Mouse (Mus musculus) heart, embryonic 16.5 days (tissue): Measurements from ENCODE around the gene Gm5414. TPM values are rescaled to one million over a fixed set of nuclear protein-coding genes. Genes with fewer than 3 reads are reported as not detected.

Experiments
- ATAC-seq: fragments of 200-750 bp; cut with Nextera tagmentation; replicated peaks from 2 replicates; pipeline ENCODE4 v1.8.0; 2017; ENCODE audit warnings: moderate number of reproducible peaks; ENCODE audit not compliant: insufficient read depth, low FRiP score; ENCODE audit errors: extremely low read depth
- H3K27ac ChIP-seq: fragments of 300-500 bp; sonication (generic); 2 replicates; pipeline ENCODE4 v1.5.1; 2014; ENCODE audit warnings: mild to moderate bottlenecking, low read length, control low read depth, moderate library complexity
- H3K27me3 ChIP-seq: fragments of 300-500 bp; sonication (generic); 2 replicates; pipeline ENCODE4 v1.6.1; 2014; ENCODE audit warnings: low read length, mixed read lengths; ENCODE audit not compliant: control insufficient read depth, insufficient read depth
- H3K36me3 ChIP-seq: fragments of 300-500 bp; sonication (generic); 2 replicates; pipeline ENCODE4 v1.6.1; 2014; ENCODE audit not compliant: control insufficient read depth, insufficient read depth
- H3K4me1 ChIP-seq: fragments of 300-500 bp; sonication (generic); 2 replicates; pipeline ENCODE4 v1.6.1; 2014; ENCODE audit warnings: low read length, mixed read lengths; ENCODE audit not compliant: control insufficient read depth, insufficient read depth
- H3K4me2 ChIP-seq: fragments of 300-500 bp; sonication (generic); 2 replicates; pipeline ENCODE4 v1.6.1; 2014; ENCODE audit warnings: low read depth, mild to moderate bottlenecking, control low read depth, low read length
- H3K4me3 ChIP-seq: fragments of 300-500 bp; sonication (generic); 2 replicates; pipeline ENCODE4 v1.5.1; 2014; ENCODE audit warnings: mild to moderate bottlenecking, control low read depth, low read length
- H3K9ac ChIP-seq: fragments of 300-500 bp; sonication (generic); 2 replicates; pipeline ENCODE4 v1.6.1; 2014; ENCODE audit warnings: low read length, control low read depth
- H3K9me3 ChIP-seq: fragments of 300-500 bp; sonication (generic); replicated peaks from 2 replicates; pipeline ENCODE4 v1.6.1; 2016; ENCODE audit warnings: low read length; ENCODE audit not compliant: control insufficient read depth
- WGBS: fragments of 180-500 bp; shearing (Covaris S2); extraction: QIAGEN DNeasy Blood & Tissue Kit; methylation state at CpG from one replicate; pipeline ENCODE4 v1.1.7; 2014; 5-methylcytosine and 5-hydroxymethylcytosine counted together
- microRNA-seq: library from miRNA; unstranded; fragments of <30 nt; microRNA quantifications from one replicate; pipeline ENCODE4, GENCODE M21; 2017
- polyA plus RNA-seq: library from polyadenylated mRNA; unstranded; fragments of >200 nt; fragmentation: Nextera tagmentation; extraction: Ambion mirVana; gene quantifications from 2 replicates; pipeline ENCODE4 v1.2.1, GENCODE M21; 2015

Gm5414 gene
- polyA plus RNA-seq, 1 experiment from 2014 or later, result not detected

GRCm38 (mm10) chr15:101575506-101575905 lies 52.5 kb downstream of the Gm5414 start:
- H3K27ac ChIP-seq, result no peak overlapping the region
- no peak overlapping the region for H3K9ac ChIP-seq
- no peak overlapping the region for H3K4me3 ChIP-seq
- ATAC-seq, result no peak
- H3K4me1 ChIP-seq, result no peaks in the 10 kb centered on the region
- peaks cover 4% of the 10 kb centered on the region for H3K27me3 ChIP-seq
- no peak overlapping the region for H3K4me2 ChIP-seq
- no peaks in the 10 kb centered on the region for H3K36me3 ChIP-seq
- 67% methylated on average over 5 of the region's 5 CpGs for WGBS
- no peaks in the 10 kb centered on the region for H3K9me3 ChIP-seq

Small RNA genes lying within 50 kb of the gene (microRNA-seq; reads per million reads assigned to microRNA genes)
- not detected for gene Gm44383
- gene Gm44479, result not detected

Other genes with a start within 250 kb of the Gm5414 start
- 19.6 and 28.9 TPM in 2 replicates for gene Krt7, start 217.1 kb downstream of the Gm5414 start, polyA plus RNA-seq
- 0.14 TPM in 1 of 2 replicates, not detected in the other for gene Krt87, start 189.4 kb downstream of the Gm5414 start, polyA plus RNA-seq
- not detected in 2 replicates for gene Krt88, start 180.4 kb downstream of the Gm5414 start, polyA plus RNA-seq
- not detected in 2 replicates for gene Krt81, start 164.4 kb downstream of the Gm5414 start, polyA plus RNA-seq
- gene Krt86, start 154.7 kb downstream of the Gm5414 start, polyA plus RNA-seq, result not detected in 2 replicates
- gene Krt83, start 136.7 kb downstream of the Gm5414 start, polyA plus RNA-seq, result 0.25 TPM in 1 of 2 replicates, not detected in the other
- not detected in 2 replicates for gene Gm49425, start 110.9 kb downstream of the Gm5414 start, polyA plus RNA-seq
- gene Krt84, start 95.4 kb downstream of the Gm5414 start, polyA plus RNA-seq, result not detected in 2 replicates
- gene Krt82, start 77.5 kb downstream of the Gm5414 start, polyA plus RNA-seq, result not detected in 2 replicates
- not detected in 2 replicates for gene Krt90, start 65.2 kb downstream of the Gm5414 start, polyA plus RNA-seq
- 0.17 and 0.19 TPM in 2 replicates for gene Krt75, start 54.3 kb downstream of the Gm5414 start, polyA plus RNA-seq
- gene Gm5478, start 19.2 kb upstream of the Gm5414 start, polyA plus RNA-seq, result not detected in 2 replicates
- 0.28 TPM in 1 of 2 replicates, not detected in the other for gene Krt6b, start 52.1 kb upstream of the Gm5414 start, polyA plus RNA-seq
- gene Krt6a, start 66.1 kb upstream of the Gm5414 start, polyA plus RNA-seq, result 0.62 TPM in 2 replicates
- 11.4 and 17.2 TPM in 2 replicates for gene Krt5, start 84.7 kb upstream of the Gm5414 start, polyA plus RNA-seq
- 0.07 TPM in 1 of 2 replicates, not detected in the other for gene Krt71, start 114.9 kb upstream of the Gm5414 start, polyA plus RNA-seq
- 0.21 TPM in 1 of 2 replicates, not detected in the other for gene Krt72, start 158.3 kb upstream of the Gm5414 start, polyA plus RNA-seq
- gene Krt73, start 174.2 kb upstream of the Gm5414 start, polyA plus RNA-seq, result not detected in 2 replicates
- not detected in 2 replicates for gene Krt2, start 190.0 kb upstream of the Gm5414 start, polyA plus RNA-seq
- 0.11 and 0.25 TPM in 2 replicates for gene Krt1, start 222.6 kb upstream of the Gm5414 start, polyA plus RNA-seq
- 0.07 TPM in 2 replicates for gene Krt77, start 241.5 kb upstream of the Gm5414 start, polyA plus RNA-seq